Mouse (Mus musculus) lung, postnatal 0 days (tissue): ENCODE results near the gene Rbm20.

ENCODE experiments used
- CTCF ChIP-seq: IDR thresholded peaks from 2 replicates; pipeline ENCODE4 v1.5.1; 2016; ENCODE audit warnings: antibody characterized with exemption, mild to moderate bottlenecking
- EP300 ChIP-seq: IDR thresholded peaks from 2 replicates; pipeline ENCODE4 v1.6.1; 2016; ENCODE audit warnings: antibody characterized with exemption, mild to moderate bottlenecking, control low read depth

DNA sequence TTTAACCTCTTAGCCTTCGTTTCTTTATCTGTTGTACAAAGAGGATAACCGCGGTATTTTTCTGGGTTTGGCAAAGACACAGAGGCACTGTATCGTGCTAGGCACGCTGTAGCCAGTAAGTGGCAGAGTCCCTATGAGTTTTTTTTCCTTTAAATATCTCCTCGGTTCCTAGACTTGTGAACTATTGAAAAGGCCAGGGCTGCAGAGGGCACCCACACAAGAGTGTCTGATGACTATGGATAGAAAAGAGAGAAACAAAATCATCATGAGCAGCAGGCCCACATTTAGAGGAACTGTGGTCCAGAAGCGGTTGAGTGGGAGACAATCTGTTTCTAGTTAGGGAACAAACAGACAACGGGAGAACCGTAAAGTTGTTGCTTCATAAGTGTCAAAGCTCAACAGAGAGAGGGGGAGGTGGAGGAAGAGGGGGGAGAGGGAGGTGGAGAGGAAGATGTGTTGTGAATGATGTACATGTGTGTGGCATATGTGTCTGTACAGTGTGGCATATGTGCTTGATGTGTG, 215.8 kb downstream of the Rbm20 start:
- TF ChIP-seq CTCF (no peak), EP300 (no peak)
